Mouse (Mus musculus): ENCODE data around the gene Gm42878.

The Gm42878 gene

DNA sequence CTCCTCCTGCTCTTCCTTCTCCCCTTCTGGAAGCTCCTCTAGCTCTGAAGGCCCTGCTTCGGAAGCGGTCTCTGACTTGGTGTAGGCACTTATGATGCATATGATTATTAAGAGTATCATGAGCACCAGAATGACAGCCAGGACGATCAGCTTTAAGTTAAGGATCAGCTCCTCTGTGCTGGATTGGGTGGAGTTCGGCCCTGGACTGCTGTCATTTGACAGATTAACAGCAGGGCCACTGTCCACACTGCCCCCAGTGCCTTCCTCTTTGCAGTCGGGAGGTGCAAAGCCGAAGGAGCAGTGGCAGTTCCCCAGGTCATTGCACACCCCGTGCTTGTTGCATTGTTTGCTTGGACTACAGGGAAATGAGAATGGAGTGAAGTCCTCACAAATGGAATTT is 44.6 kb downstream of the Gm42878 start:
- no peak for DNase-seq (ENCODE audit: low spot score)

DNA sequence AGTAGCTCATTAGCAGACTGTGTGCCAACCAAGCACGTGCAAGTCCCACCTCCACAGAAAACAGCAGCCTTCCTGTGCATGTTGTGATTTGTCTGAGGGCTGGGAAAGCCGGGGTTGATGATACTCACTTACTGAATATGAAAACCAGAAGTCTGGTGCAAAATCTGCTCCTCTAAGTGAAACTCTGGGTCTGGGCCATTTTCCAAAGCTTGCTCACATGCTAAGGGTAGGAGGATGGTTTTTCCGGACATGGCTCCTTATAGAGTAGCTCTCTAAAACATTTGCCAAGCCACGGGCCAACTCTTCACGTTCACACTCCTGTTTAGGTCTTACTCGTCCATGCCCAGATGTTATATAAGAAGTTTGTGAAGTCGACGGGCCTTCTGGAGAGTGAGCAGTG is 52.0 kb downstream of the Gm42878 start:
- peak; percentile 55 for DNase-seq (ENCODE audit: low spot score)

DNA sequence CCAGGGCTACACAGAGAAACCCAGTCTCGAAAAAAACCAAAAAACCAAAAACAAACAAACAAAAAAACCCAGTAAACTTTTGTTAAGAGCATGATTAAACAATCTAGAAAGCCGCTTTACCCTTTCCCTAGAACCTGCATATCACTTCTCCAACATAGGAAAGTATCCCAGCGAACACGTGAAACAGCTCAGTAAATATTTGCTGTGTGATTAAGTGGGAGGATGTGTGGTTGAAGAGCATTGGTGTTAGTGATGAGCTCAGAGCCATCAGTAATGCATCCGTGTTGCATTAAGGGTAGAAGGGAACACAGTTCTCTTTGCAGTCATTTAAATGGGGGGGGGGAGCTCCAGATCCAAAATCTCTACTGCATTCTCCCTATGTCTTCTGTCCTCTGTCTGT is 60.5 kb downstream of the Gm42878 start:
- DNase-seq (ENCODE audit: low spot score): no peak

DNA sequence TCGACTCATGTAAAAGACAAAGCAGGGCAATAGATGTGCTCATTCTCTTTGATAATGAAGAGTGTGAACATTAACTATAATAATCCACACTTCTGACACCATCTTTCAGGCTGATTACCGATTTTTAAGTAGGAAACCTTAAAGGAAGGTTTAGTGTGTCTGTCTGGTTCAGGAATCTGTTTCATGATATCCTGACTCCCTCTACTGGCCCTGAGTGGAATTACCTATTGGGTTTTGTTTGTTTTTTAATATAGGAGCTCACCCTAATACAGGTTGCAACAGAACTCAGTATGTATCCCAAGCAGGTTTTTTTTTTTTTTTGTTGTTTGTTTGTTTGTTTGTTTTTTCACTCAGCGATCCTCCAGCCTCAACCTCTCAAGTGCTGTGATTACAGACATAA is 67.6 kb downstream of the Gm42878 start:
- DNase-seq (ENCODE audit: low spot score): peak; percentile 69

DNA sequence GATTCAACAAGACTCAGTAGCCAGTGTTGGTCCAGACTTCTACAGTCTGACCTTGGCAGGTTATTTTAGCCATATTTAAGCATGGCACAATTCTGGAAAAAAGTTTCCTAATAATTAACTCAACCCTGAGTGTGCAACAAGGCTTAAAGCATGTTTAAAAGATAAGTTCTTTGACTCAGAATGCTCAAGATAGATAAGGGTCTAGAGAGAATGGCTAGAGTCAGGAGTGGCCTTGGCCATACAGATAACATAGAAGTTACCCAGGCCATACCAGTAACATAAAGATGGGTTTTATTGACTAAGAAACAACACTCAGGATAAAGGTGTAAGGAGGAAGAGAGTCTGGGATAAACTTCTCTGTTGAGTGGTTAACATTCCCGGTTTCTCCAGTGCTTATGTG is 69.2 kb downstream of the Gm42878 start:
- no peak for DNase-seq (ENCODE audit: low spot score)

DNA sequence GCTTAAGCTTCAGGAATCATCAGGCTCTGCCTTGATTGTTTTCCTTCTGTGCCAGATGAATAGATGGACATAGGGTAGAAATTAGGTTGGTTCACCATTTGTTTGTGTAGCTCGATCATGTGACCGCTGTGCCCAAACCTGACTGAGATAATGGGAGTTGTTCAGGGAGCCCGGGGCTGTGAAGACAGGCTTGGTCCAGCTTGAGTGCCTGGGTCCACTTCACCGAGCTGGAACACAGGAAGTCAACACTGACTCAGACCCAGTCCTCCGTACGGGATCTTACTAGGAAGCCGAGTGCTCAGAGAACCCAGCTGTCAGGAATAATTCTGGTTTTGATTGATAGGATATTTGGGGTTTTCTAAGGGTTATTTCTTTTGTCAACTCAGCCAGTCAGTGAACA is 70.7 kb downstream of the Gm42878 start:
- DNase-seq (ENCODE audit: low spot score): no peak

DNA sequence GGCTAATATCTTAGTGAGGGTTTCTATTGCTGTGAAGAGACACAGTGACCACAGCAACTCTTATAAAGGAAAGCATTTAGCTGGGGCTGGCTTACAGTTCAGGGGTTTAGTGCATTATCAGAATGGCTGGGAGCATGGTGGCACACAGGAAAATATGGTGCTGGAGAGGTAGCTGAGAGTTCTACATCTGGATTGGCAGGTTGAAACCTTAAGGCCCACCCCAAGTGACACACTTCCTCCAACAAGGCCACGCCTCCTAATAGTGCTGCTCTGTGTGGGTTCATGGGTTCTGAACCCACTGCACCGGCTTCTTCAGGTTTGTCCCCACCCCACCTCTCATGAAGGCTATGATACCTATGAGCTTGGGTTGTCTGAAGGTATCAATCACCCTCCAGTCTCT is 72.9 kb downstream of the Gm42878 start:
- DNase-seq (ENCODE audit: low spot score): no peak

DNA sequence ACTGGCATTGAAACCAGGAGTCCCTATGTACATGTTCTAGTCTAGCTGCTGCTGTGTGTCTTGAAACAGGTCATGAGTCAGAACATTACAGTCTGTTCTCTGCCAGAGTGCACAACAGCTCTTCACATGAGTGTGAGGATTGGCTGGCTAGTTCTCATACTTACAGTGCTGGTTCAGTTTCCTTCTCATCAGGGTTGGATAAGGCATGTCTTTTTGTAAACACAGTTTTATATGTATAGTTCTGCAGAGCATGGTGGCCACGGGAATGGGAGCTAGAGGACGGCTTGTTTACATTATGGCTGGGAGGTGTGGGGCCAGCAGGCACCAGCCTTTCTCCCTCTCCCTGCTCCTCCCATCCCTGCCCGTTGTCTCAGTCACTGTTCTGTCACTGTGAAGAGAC is 75.7 kb downstream of the Gm42878 start:
- no peak for DNase-seq (ENCODE audit: low spot score)
